Mouse (Mus musculus) natural killer cell, adult 2 months (primary cell): ENCODE results near the gene Zic1.

Experiments
- DNase-seq, 2 experiments: peaks; one replicate each; pipeline ENCODE4 v3.0.0; 2022; ENCODE audit warnings: low spot score in 2 of 2

Zic1 gene

GRCm38 (mm10) chr9:91365664-91366063 lies at the start of gene Zic1:
Zic1 (minus strand) TSS chr9:91365810.
- no peak for DNase-seq

- DNase-seq = no peak
Measured at GRCm38 (mm10) chr9:91414007-91414661, 48.5 kb upstream of the Zic1 start.

- DNase-seq = no peak
Measured at GRCm38 (mm10) chr9:91409771-91410170, 44.2 kb upstream of the Zic1 start.

GRCm38 (mm10) chr9:91406258-91406763 lies 40.7 kb upstream of the Zic1 start:
- DNase-seq = no peak

GRCm38 (mm10) chr9:91405753-91406178 lies 40.2 kb upstream of the Zic1 start:
- no peak for DNase-seq

GRCm38 (mm10) chr9:91404905-91405752 lies 39.5 kb upstream of the Zic1 start:
- DNase-seq = no peak

- no peak for DNase-seq
Measured at GRCm38 (mm10) chr9:91404229-91404628, 38.6 kb upstream of the Zic1 start.

GRCm38 (mm10) chr9:91401471-91401870 lies 35.9 kb upstream of the Zic1 start:
- DNase-seq = no peak

GRCm38 (mm10) chr9:91400482-91401093 lies 35.0 kb upstream of the Zic1 start:
- DNase-seq = no peak

- no peak for DNase-seq
Measured at GRCm38 (mm10) chr9:91399976-91400375, 34.4 kb upstream of the Zic1 start.

GRCm38 (mm10) chr9:91395066-91395772 lies 29.6 kb upstream of the Zic1 start:
- no peak for DNase-seq

- no peak for DNase-seq
Measured at GRCm38 (mm10) chr9:91394211-91394646, 28.6 kb upstream of the Zic1 start.

- no peak for DNase-seq
Measured at GRCm38 (mm10) chr9:91393376-91394068, 27.9 kb upstream of the Zic1 start.

GRCm38 (mm10) chr9:91388173-91388572 lies 22.6 kb upstream of the Zic1 start:
- no peak for DNase-seq

GRCm38 (mm10) chr9:91387740-91388080 lies 22.1 kb upstream of the Zic1 start:
- no peak for DNase-seq

GRCm38 (mm10) chr9:91386891-91387739 lies 21.5 kb upstream of the Zic1 start:
- DNase-seq = no peak

GRCm38 (mm10) chr9:91386502-91386890 lies 20.9 kb upstream of the Zic1 start:
- no peak for DNase-seq

- DNase-seq = no peak
Measured at GRCm38 (mm10) chr9:91385561-91386430, 20.2 kb upstream of the Zic1 start.
